Mouse (Mus musculus) telencephalon, adult 2 months (tissue): ENCODE data around the gene Tcta.
"Not testable (repeated sequence)": the region's sequence is repeated elsewhere in the genome, so short reads cannot be mapped to it uniquely, and the experiment has no call there.

Experiments used
- DNase-seq: peaks from one replicate; pipeline ENCODE4 v3.0.0-alpha.2; 2011; ENCODE audit warnings: low read depth, low spot score

The Tcta gene

DNA sequence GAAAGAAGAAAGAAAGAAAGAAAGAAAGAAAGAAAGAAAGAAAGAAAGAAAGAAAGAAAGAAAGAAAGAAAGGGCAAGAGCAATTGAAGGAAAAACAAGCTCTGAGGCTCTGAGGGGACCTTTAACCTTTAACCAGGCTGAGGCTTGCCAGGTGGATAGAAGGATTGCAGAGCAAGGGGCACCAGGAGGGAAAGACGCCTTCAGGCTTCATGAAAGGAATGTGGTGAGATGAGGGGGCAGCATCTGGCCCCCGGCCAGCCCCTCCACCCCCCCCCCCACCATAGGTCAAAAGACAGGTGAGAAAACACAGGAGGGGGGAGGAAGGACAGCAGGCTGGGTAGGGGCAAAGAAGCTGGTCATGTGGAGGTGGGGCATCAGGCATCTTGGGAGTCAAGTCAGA, 34.0 kb downstream of the Tcta start:
- no peak for DNase-seq

DNA sequence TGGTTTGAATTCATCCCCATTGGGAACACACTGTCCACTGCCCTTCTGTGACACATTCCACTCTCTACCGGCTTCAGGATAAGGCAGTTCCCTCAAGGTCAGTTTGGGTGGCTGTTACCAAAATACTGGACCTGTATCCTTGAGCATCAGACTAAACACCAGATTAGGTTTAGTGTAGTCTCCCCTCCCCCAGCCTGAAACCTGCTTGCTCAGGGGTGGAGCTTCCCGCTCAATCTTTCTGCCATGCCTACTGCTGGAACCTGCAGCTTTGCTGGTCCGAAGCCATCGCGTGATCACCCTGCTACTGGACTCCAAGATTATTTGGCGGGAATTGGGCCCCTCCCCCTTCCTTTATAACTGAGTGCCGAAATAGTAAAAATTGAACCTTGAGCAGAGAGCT, 37.3 kb downstream of the Tcta start:
- DNase-seq, result not testable (repeated sequence)

DNA sequence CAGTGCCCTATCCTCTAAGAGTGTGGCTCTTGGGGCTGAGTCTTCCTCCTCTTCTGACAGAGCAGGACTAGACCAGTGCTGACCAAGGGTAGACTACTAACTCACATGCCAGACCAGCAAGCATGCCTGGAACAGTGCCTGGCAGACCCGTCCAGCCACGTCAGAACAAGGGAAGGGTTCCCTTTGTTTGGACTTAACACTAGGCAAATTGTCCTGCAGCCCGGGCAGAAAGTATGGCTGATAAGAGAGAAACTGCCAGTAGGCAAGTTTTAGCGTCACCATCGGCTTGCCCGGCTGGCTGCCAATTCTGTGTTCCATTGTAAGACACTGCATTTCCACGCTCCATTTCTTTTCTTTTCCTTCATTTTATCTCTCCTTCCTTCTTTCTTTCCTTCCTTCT, 38.3 kb downstream of the Tcta start:
- no peak for DNase-seq

DNA sequence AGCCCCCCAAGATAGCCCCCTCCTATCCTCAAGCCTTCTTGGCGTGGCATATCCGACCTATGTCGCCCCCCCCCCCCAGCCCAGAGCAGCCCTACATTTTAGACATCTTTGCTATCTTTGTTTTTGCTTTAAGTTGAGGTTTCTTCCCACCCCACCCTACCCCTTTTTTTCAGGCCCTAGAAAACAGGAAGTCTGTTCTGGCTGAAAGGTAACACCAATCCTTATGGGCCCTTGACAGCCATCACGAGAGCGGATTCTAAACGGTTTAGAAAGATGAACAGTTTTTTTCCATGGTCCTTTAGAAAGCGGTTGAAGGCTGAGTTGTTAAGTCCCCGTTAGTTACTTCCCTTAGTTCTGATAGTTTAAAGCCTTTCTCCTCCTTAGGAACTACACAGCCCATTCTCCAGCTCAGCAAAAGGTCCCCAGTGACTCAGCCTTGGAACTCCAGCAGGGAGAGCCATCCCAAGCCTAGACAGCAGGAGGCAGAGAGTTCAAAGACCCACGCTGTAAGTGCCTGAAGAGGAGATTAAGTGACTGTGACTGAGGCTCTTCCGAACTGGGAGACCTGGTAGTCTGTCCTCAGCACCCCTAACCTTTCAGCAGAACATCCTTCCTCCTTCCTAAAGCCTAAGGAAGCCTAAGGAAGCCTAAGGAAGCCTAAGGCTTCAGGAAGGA, 39.6 kb downstream of the Tcta start:
- no peak for DNase-seq

DNA sequence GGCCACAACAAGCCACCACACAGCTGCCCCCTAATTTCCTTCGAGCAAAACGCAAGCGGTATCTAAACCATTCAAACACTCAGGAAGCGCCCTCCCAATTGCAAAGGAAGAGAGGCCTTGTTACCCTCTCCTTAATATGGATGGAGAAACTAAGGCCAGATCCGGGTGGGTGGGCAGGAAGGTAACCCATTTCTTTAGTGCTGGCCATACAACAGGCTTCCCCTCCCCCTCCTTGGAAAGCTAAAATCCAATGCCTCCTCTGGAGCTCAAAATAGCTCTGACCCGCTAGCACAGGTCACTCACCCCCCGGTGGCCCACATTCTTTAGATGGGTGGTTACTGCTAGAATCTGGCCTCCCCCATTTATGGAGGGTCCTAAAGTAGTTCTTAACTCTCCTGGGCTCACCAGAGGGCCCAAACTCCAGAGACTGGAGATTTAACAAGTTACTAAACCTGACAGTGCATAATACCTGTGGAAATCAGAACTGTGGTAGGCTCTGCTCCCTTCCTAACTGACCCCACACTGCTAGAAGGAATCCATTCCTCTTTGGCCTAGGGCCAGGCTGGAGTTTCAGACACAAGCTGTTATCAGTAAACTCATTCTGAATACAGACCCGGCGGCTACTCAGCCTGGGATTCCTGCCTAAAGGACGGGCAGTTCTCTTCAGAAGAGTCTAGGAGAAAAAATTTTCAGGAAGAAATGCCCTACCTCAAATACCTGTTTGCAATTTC, 41.6 kb downstream of the Tcta start:
- no peak for DNase-seq

DNA sequence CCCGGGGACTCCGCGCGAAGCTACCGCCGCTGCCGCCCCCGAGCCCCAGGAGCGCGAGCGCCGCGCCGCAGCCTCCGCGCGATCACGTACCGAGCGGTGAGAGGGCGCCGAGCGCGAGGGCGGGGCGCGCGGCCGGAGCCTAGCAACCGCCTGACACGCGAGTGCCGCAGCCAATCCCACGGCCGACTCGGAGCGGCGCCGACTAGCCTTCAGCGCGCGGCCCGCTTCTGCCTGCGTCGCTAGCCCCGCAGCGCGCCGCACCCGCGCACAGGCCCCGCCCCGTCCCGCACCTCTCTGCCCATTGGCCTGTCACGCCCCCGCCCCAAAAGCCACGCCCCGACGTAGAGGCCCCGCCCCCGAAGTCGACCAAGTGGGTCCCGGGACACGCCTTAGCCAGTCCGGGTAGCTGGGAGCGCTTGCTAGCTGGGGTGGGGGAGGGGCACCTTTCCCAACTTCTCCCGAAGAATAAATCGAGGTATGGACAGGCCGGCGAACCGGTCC, 42.2 kb downstream of the Tcta start, which contains the start of gene Dag1:
Gene Dag1, minus strand, starts transcription at position 269 of the 501 bp plus-strand sequence.
- peak; percentile 92 for DNase-seq

DNA sequence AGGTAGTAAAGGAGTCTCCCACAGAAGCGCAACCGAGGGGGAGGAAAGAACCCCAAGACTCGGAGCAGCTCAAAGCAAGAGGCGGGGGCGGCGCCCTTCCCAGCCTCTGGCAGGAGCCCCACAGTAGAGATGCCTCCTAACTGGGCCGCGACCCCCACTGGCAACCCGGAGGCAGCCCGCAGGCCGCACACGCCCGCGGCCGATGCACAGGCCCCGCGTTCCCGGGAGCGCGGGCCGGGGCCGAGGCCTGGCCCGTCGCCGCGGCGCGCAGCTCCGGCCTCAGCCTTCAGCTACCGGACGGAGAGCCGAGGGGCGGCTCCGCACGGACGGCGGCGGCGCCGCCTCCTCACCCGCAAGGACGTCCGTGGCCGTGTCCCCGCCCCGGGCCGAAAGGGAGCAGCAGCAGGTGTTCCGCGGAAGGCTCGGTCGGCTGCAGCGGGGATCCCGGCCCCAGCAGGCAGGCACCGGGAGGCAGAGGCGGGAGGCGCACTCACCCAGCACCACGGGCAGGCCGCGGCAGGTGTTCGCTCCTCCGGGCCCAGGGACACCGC, 42.8 kb downstream of the Tcta start:
- no peak for DNase-seq

DNA sequence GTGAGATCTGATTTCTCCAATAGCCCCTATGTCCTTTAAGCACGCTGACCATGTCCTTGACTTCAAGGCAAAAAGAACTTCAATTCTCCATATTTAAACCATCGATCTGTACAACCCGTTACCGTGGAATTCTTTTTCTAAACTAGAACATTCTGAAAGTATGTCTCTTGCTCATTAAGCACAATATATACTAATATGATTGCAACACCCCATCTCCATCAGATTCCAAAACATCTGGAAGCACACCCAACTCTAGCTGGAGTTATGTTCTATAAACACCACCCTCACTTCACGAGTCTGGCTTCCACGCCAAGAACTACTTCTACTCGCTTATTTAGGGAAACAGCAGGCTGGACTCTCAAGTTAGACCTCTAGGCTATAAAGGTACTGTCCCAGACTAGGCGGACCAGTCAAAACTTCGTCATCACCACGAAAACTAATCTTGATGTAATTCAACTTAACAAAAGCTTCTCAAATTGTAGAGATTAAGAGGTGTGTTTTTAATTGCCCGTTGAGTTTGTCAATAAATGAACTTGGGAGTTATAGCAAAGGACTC, 43.4 kb downstream of the Tcta start:
- no peak for DNase-seq

DNA sequence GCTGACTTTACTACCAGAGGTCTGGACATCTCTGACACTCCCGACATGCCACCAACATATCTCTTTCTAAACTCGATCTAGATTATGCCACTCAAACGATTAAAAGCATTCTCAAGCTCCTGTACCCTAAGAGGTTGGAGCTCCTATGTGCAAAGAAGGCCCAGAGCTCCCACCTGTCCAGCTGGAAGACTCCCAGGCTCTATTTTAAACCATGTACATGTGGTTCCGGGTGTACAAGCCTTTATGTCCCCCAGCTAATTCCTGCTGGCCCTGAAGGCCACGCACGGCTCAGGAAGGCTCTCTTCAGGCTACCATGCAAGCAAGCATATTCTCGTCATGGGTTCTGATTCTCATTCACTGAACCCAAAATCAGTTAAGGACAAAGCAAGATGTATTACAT, 44.1 kb downstream of the Tcta start:
- no peak for DNase-seq

DNA sequence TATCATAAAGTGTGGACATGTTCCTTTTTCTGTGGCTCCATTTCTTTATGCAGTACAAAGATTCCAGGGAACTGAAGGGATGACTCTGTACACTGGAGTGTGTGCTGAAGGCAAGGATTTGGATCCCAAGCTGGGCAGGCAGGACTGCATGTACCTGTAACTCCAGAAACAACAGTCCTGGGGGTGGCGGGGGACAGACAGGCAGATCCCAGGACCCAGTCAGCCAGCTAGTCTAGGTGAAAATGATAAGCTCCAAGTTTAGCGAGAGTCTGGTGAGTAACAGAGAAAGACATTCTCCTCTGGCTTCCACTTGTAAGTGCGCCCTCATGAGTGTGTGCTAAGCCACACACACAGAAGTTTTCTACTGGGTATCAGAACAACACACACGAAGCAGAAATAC, 45.4 kb downstream of the Tcta start:
- no peak for DNase-seq
